Comparison of ENCODE assay signal across 9 mouse cellular contexts in the genomic region with DNA sequence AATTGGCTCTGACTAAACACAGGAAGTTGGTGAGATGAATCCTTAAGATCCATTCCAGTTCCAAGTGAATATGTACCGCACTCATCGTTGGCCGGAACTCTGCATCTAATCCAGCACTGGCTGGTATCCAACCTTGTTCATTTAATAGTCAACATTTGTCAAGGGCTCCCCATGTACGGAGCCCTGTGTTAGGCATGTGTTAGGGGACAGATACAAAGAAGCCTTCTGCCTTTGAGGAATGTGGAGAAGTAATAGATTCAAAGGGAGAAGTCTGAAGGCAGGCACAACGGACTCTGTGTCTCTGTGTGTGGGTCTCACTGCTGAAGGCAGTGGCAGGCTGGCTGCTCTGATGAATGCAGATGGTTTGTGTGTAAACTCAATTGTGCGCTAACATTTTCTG.
DNase-seq lines count a peak whose midpoint lies in the region; ATAC-seq lines count a peak whose summit lies in the region.
"Had no signal": no experiment of that assay in that cellular context is flagged by ENCODE, and none has a peak within 500 bp of the region (broad histone marks: within the 10 kb centered on the region; RNA-seq: fewer than 3 reads in every experiment).

No protein-coding gene starts in this region.

- H3K9me3 ChIP-seq in heart, embryonic 15.5 days (replicated peaks) = no peaks in the 10 kb centered on the region
- no peaks in the 10 kb centered on the region; the same call in 1 of the 2 replicates for H3K9me3 ChIP-seq in midbrain, embryonic 13.5 days
- no peaks in the 10 kb centered on the region; the same call in 1 of the 2 replicates for H3K9me3 ChIP-seq in midbrain, embryonic 11.5 days (ENCODE audit: control insufficient read depth, low read length)
- H3K9me3 ChIP-seq in hindbrain, embryonic 16.5 days (ENCODE audit: control insufficient read depth, low read length) = peaks cover 2% of the 10 kb centered on the region; the same call in 1 of the 2 replicates
- no peaks in the 10 kb centered on the region for H3K9me3 ChIP-seq in midbrain, embryonic 16.5 days (replicated peaks; ENCODE audit: control insufficient read depth, low read length, poor library complexity, severe bottlenecking)

- 42% methylated on average over 6 of the region's 6 CpGs for WGBS in heart, embryonic 15.5 days
- WGBS in midbrain, embryonic 13.5 days = 43% methylated on average over 6 of the region's 6 CpGs
- 76% methylated on average over 6 of the region's 6 CpGs for WGBS in midbrain, embryonic 11.5 days
- 32% methylated on average over 6 of the region's 6 CpGs for WGBS in hindbrain, embryonic 16.5 days
- 42% methylated on average over 6 of the region's 6 CpGs for WGBS in midbrain, embryonic 16.5 days

- H3K9ac ChIP-seq in heart, embryonic 15.5 days = no peak overlapping the region
- H3K9ac ChIP-seq in midbrain, embryonic 13.5 days (replicated peaks) = no peak overlapping the region
- H3K9ac ChIP-seq in midbrain, embryonic 11.5 days (ENCODE audit: low read length) = no peak overlapping the region
- H3K9ac ChIP-seq in hindbrain, embryonic 16.5 days (ENCODE audit: low read depth, low read length) = no peak overlapping the region
- no peak overlapping the region; the same call in 1 of the 2 replicates for H3K9ac ChIP-seq in midbrain, embryonic 16.5 days (ENCODE audit: low read depth, low read length)

- H3K4me1 ChIP-seq in heart, embryonic 15.5 days (replicated peaks) = peaks cover 25% of the 10 kb centered on the region
- H3K4me1 ChIP-seq in midbrain, embryonic 13.5 days (replicated peaks) = peaks cover 42% of the 10 kb centered on the region
- H3K4me1 ChIP-seq in midbrain, embryonic 11.5 days (ENCODE audit: control insufficient read depth, insufficient read depth, low read length) = peaks cover 4% of the 10 kb centered on the region
- H3K4me1 ChIP-seq in hindbrain, embryonic 16.5 days (ENCODE audit: control insufficient read depth, insufficient read depth, low read depth, low read length) = peaks cover 26% of the 10 kb centered on the region
- peaks cover 28% of the 10 kb centered on the region for H3K4me1 ChIP-seq in midbrain, embryonic 16.5 days (ENCODE audit: control insufficient read depth, insufficient read depth, low read length)

- no peaks in the 10 kb centered on the region for H3K36me3 ChIP-seq in heart, embryonic 15.5 days
- H3K36me3 ChIP-seq in midbrain, embryonic 13.5 days = no peaks in the 10 kb centered on the region
- no peaks in the 10 kb centered on the region for H3K36me3 ChIP-seq in midbrain, embryonic 11.5 days (ENCODE audit: control insufficient read depth, insufficient read depth, low read length)
- H3K36me3 ChIP-seq in hindbrain, embryonic 16.5 days (ENCODE audit: control insufficient read depth, insufficient read depth, low read length) = no peaks in the 10 kb centered on the region
- H3K36me3 ChIP-seq in midbrain, embryonic 16.5 days (ENCODE audit: control insufficient read depth, insufficient read depth, low read length) = no peaks in the 10 kb centered on the region

- H3K27ac ChIP-seq in heart, embryonic 15.5 days = peak overlapping the region; percentile 37
- H3K27ac ChIP-seq in midbrain, embryonic 13.5 days = peak overlapping the region; percentile 32; the same call in 1 of the 2 replicates
- H3K27ac ChIP-seq in midbrain, embryonic 11.5 days (ENCODE audit: low read depth, low read length) = no peak overlapping the region
- H3K27ac ChIP-seq in hindbrain, embryonic 16.5 days (ENCODE audit: low read depth, low read length) = peak overlapping the region; percentile 67
- peak overlapping the region; percentile 43 for H3K27ac ChIP-seq in midbrain, embryonic 16.5 days (ENCODE audit: low read length)

- H3K27me3 ChIP-seq in heart, embryonic 15.5 days = no peaks in the 10 kb centered on the region
- H3K27me3 ChIP-seq in midbrain, embryonic 13.5 days = peaks cover 58% of the 10 kb centered on the region
- H3K27me3 ChIP-seq in midbrain, embryonic 11.5 days (ENCODE audit: control insufficient read depth, insufficient read depth, low read length) = peaks cover 11% of the 10 kb centered on the region; the same call in 1 of the 2 replicates
- no peaks in the 10 kb centered on the region; the same call in 1 of the 2 replicates for H3K27me3 ChIP-seq in hindbrain, embryonic 16.5 days (replicated peaks; ENCODE audit: control insufficient read depth, insufficient read depth, low read length)
- peaks cover 6% of the 10 kb centered on the region; the same call in 1 of the 2 replicates for H3K27me3 ChIP-seq in midbrain, embryonic 16.5 days (ENCODE audit: control insufficient read depth, insufficient read depth, low read depth, low read length)

- H3K4me3 ChIP-seq in heart, embryonic 15.5 days = no peak overlapping the region
- H3K4me3 ChIP-seq in midbrain, embryonic 13.5 days (replicated peaks) = no peak overlapping the region
- H3K4me3 ChIP-seq in midbrain, embryonic 11.5 days (ENCODE audit: low read depth, low read length) = no peak overlapping the region
- no peak overlapping the region for H3K4me3 ChIP-seq in hindbrain, embryonic 16.5 days (ENCODE audit: low read length)
- no peak overlapping the region for H3K4me3 ChIP-seq in midbrain, embryonic 16.5 days (ENCODE audit: low read depth, low read length)

- H3K4me2 ChIP-seq in heart, embryonic 15.5 days = no peak overlapping the region
- H3K4me2 ChIP-seq in midbrain, embryonic 13.5 days (replicated peaks) = no peak overlapping the region
- H3K4me2 ChIP-seq in midbrain, embryonic 11.5 days = no peak overlapping the region
- peak overlapping the region; percentile 14; the same call in 1 of the 2 replicates for H3K4me2 ChIP-seq in hindbrain, embryonic 16.5 days (ENCODE audit: low read length)
- H3K4me2 ChIP-seq in midbrain, embryonic 16.5 days (ENCODE audit: low read length) = peak overlapping the region; percentile 4; the same call in 1 of the 2 replicates

- 0 out of 2 replicates have a peak, but pooled peaks have one; percentile 8 for ATAC-seq in heart, embryonic 15.5 days (replicated peaks; ENCODE audit: insufficient number of reproducible peaks, insufficient read depth, low FRiP score, low read depth)
- ATAC-seq in midbrain, embryonic 13.5 days = peak; percentile 79
- ATAC-seq in midbrain, embryonic 11.5 days (ENCODE audit: low FRiP score) = no peak
- ATAC-seq in hindbrain, embryonic 16.5 days = peak; percentile 89
- peak; percentile 79 for ATAC-seq in midbrain, embryonic 16.5 days

- DNase-seq in heart, adult 18-20 months = no peak
- no peak for DNase-seq in midbrain, embryonic 11.5 days (ENCODE audit: low spot score, missing footprints)
- no peak for DNase-seq in ovary, postnatal 10 days (ENCODE audit: low spot score)
- DNase-seq in adrenal gland, postnatal 36 days = no peak
- DNase-seq: kidney, adult 9 months had no signal

Comparison
In these comparisons a context has a peak if more than half of its experiments do, and no peak if none do; other contexts are left out.
1. H3K4me2 ChIP-seq: peak in hindbrain, embryonic 16.5 days (single experiment) and midbrain, embryonic 16.5 days (single experiment); none in heart, embryonic 15.5 days (single experiment), midbrain, embryonic 13.5 days (single experiment) and midbrain, embryonic 11.5 days (single experiment).